Mouse (Mus musculus): ENCODE data around the gene Qk.
A peak's percentile ranks its signal among the peaks of the same experiment; 100 is the strongest.

The Qk gene

GRCm38 (mm10) chr17:10326596-10327045 is 7.0 kb upstream of the Qk start:
- DNase-seq (ENCODE audit: low spot score) = no peak

GRCm38 (mm10) chr17:10325921-10326320 is 6.3 kb upstream of the Qk start:
- no peak for DNase-seq (ENCODE audit: low spot score)

- no peak for DNase-seq (ENCODE audit: low spot score)
Observed at GRCm38 (mm10) chr17:10321754-10322153, 2.1 kb upstream of the Qk start.

GRCm38 (mm10) chr17:10321092-10321491 is 1.4 kb upstream of the Qk start:
- DNase-seq (ENCODE audit: low spot score) = no peak

GRCm38 (mm10) chr17:10320456-10320790 is 769 bp upstream of the Qk start:
- no peak for DNase-seq (ENCODE audit: low spot score)

GRCm38 (mm10) chr17:10319431-10319684 is 296 bp downstream of the Qk start:
- no peak for DNase-seq (ENCODE audit: low spot score)

- DNase-seq (ENCODE audit: low spot score) = peak; percentile 50
Observed at GRCm38 (mm10) chr17:10318561-10319430, 858 bp downstream of the Qk start.

GRCm38 (mm10) chr17:10317981-10318551 is 1.6 kb downstream of the Qk start:
- DNase-seq (ENCODE audit: low spot score) = peak; percentile 77

- DNase-seq (ENCODE audit: low spot score) = peak; percentile 32
Observed at GRCm38 (mm10) chr17:10317186-10317585, 2.5 kb downstream of the Qk start.

- no peak for DNase-seq (ENCODE audit: low spot score)
Observed at GRCm38 (mm10) chr17:10316446-10316845, 3.2 kb downstream of the Qk start.

GRCm38 (mm10) chr17:10310046-10310445 is 9.6 kb downstream of the Qk start:
- DNase-seq (ENCODE audit: low spot score) = no peak

- no peak for DNase-seq (ENCODE audit: low spot score)
Observed at GRCm38 (mm10) chr17:10309135-10309623, 10.5 kb downstream of the Qk start.

GRCm38 (mm10) chr17:10306424-10306823 is 13.2 kb downstream of the Qk start:
- no peak for DNase-seq (ENCODE audit: low spot score)

GRCm38 (mm10) chr17:10304001-10304400 is 15.7 kb downstream of the Qk start:
- no peak for DNase-seq (ENCODE audit: low spot score)

- no peak for DNase-seq (ENCODE audit: low spot score)
Observed at GRCm38 (mm10) chr17:10300968-10301795, 18.5 kb downstream of the Qk start.

GRCm38 (mm10) chr17:10299396-10299795 is 20.3 kb downstream of the Qk start:
- no peak for DNase-seq (ENCODE audit: low spot score)

- no peak for DNase-seq (ENCODE audit: low spot score)
Observed at GRCm38 (mm10) chr17:10292520-10292919, 27.1 kb downstream of the Qk start.

GRCm38 (mm10) chr17:10284772-10285171 is 34.9 kb downstream of the Qk start:
- no peak for DNase-seq (ENCODE audit: low spot score)

GRCm38 (mm10) chr17:10279532-10279931 is 40.1 kb downstream of the Qk start:
- no peak for DNase-seq (ENCODE audit: low spot score)

GRCm38 (mm10) chr17:10269518-10269917 is 50.1 kb downstream of the Qk start:
- no peak for DNase-seq (ENCODE audit: low spot score)

GRCm38 (mm10) chr17:10268468-10268867 is 51.2 kb downstream of the Qk start:
- no peak for DNase-seq (ENCODE audit: low spot score)

- DNase-seq (ENCODE audit: low spot score) = no peak
Observed at GRCm38 (mm10) chr17:10266207-10266606, 53.4 kb downstream of the Qk start.

Measured in yolk sac, embryonic 10.5 days (tissue).